8 mouse cellular contexts compared by ENCODE assay signal in genomic region chr6:30738464-30739006, GRCm38 (mm10). TPM values are rescaled to one million over a fixed set of nuclear protein-coding genes. Genes with fewer than 3 reads are reported as not detected.
A peak's percentile ranks its signal among the peaks of the same experiment; 100 is the strongest.
DNase-seq lines count a peak whose midpoint lies in the region; ATAC-seq and TF ChIP-seq lines count a peak whose summit lies in the region.

No protein-coding gene starts in this region.

- H3K27ac ChIP-seq in ES-E14 (ENCODE audit: insufficient read depth, low read depth, low read length, poor library complexity, severe bottlenecking) = no peak overlapping the region
- H3K27ac ChIP-seq in forebrain, embryonic 15.5 days (replicated peaks) = peak overlapping the region; percentile 92
- no peak overlapping the region for H3K27ac ChIP-seq in liver, embryonic 13.5 days

- H3K9me3 ChIP-seq in ES-E14 (ENCODE audit: control insufficient read depth, insufficient read depth, low read depth, low read length) = no peaks in the 10 kb centered on the region
- peaks cover 10% of the 10 kb centered on the region for H3K9me3 ChIP-seq in forebrain, embryonic 15.5 days
- H3K9me3 ChIP-seq in liver, embryonic 13.5 days (replicated peaks) = peaks cover 23% of the 10 kb centered on the region

- H3K36me3 ChIP-seq in ES-E14 (ENCODE audit: control insufficient read depth, insufficient read depth, low read length, poor library complexity, severe bottlenecking) = peaks cover 8% of the 10 kb centered on the region
- peaks cover 13% of the 10 kb centered on the region for H3K36me3 ChIP-seq in forebrain, embryonic 15.5 days
- H3K36me3 ChIP-seq in liver, embryonic 13.5 days = 0 out of 2 replicates have a peak, but pooled peaks cover 3% of the 10 kb centered on the region

- no peak for ATAC-seq in cerebellum, adult (ENCODE audit: insufficient number of reproducible peaks, low FRiP score, low TSS enrichment)
- no peak for ATAC-seq in forebrain, embryonic 15.5 days (replicated peaks)
- ATAC-seq in liver, embryonic 13.5 days (ENCODE audit: low read depth) = no peak
- ATAC-seq in activated CD4-positive, CD25-positive, alpha-beta regulatory T cell, adult 4 months = no peak

- peak overlapping the region; percentile 64 to 67 for H3K4me3 ChIP-seq in ES-E14 (ENCODE audit: insufficient read depth in 1 of 2, low read depth in 1 of 2, low read length in 2 of 2, poor library complexity in 1 of 2, severe bottlenecking in 1 of 2)
- H3K4me3 ChIP-seq in forebrain, embryonic 15.5 days = peak overlapping the region; percentile 61
- H3K4me3 ChIP-seq in liver, embryonic 13.5 days (replicated peaks) = peak overlapping the region; percentile 48

- in situ Hi-C loops in ES-E14 (cut with MboI; ENCODE audit: low sequenced_read_pairs in 2 of 2, unreplicated experiment in 2 of 2) = no loop called here

- H3K27me3 ChIP-seq in forebrain, embryonic 15.5 days = no peaks in the 10 kb centered on the region
- peaks cover 63% of the 10 kb centered on the region for H3K27me3 ChIP-seq in liver, embryonic 13.5 days

- H3K4me2 ChIP-seq in forebrain, embryonic 15.5 days (replicated peaks) = peak overlapping the region; percentile 66
- peak overlapping the region; percentile 54 for H3K4me2 ChIP-seq in liver, embryonic 13.5 days

- peak overlapping the region; percentile 45 for H3K9ac ChIP-seq in ES-E14 (ENCODE audit: insufficient read depth, low read depth, low read length, poor library complexity, severe bottlenecking)
- peak overlapping the region; percentile 80 for H3K9ac ChIP-seq in forebrain, embryonic 15.5 days (replicated peaks)
- peak overlapping the region; percentile 49; the same call in 1 of the 2 replicates for H3K9ac ChIP-seq in liver, embryonic 13.5 days

- H3K4me1 ChIP-seq in ES-E14 (ENCODE audit: control insufficient read depth in 2 of 2, insufficient read depth in 2 of 2, low read length in 2 of 2, poor library complexity in 1 of 2) = no peaks in the 10 kb centered on the region
- H3K4me1 ChIP-seq in forebrain, embryonic 15.5 days = peaks cover 27% of the 10 kb centered on the region
- no peaks in the 10 kb centered on the region; the same call in 1 of the 2 replicates for H3K4me1 ChIP-seq in liver, embryonic 13.5 days (replicated peaks)

- DNase-seq in cerebellum, adult 11-12 months = peak; percentile 26
- no peak for DNase-seq in ES-E14 (ENCODE audit: low read depth, low spot score)
- DNase-seq in liver, embryonic 13.5 days = no peak
- no peak for DNase-seq in spleen, postnatal 4 days (ENCODE audit: low spot score in 2 of 2)
- DNase-seq in gastrocnemius, adult 18-20 months (ENCODE audit: low spot score) = no peak

- 46% methylated on average over 20 of the region's 20 CpGs for WGBS in forebrain, embryonic 15.5 days
- 43% methylated on average over 20 of the region's 20 CpGs for WGBS in liver, embryonic 13.5 days (ENCODE audit: insufficient replicate concordance)

TF ChIP-seq in ES-E14, 5 proteins besides CTCF, POLR2A, EP300 and RAD21:
- TF ChIP-seq MAFK (IDR thresholded peaks at IDR 0.05; ENCODE audit: insufficient read depth, low read depth, low read length) = no peak
- no peak for TF ChIP-seq ZNF384 (IDR thresholded peaks at IDR 0.05; ENCODE audit: low read depth, low read length)
- TF ChIP-seq HCFC1 (IDR thresholded peaks at IDR 0.05; ENCODE audit: borderline replicate concordance, insufficient read depth, low read length) = no peak
- TF ChIP-seq CHD2 (IDR thresholded peaks at IDR 0.05; ENCODE audit: low read depth, low read length) = no peak
- no peak for TF ChIP-seq ZC3H11A (IDR thresholded peaks at IDR 0.05; ENCODE audit: borderline replicate concordance, low read depth, low read length)

RNA-seq across cellular contexts. Expression of gene Mest, which starts 15.2 kb away (rescaled TPM):
- 107 and 223 TPM in 2 replicates for total RNA-seq in ES-E14 (2012; rRNA removed)
- polyA plus RNA-seq in forebrain, embryonic 15.5 days (2015; fragmentation: Nextera tagmentation; extraction: Ambion mirVana) = 313 and 315 TPM in 2 replicates
- polyA plus RNA-seq in liver, embryonic 13.5 days (2015; fragmentation: Nextera tagmentation; extraction: Ambion mirVana) = 185 and 233 TPM in 2 replicates
- 1 to 10 TPM; 1.8 to 3.2 TPM for total RNA-seq in gastrocnemius, adult 18-20 months (2021)
- polyA plus RNA-seq in activated CD4-positive, CD25-positive, alpha-beta regulatory T cell, adult 4 months (2017; shearing (Covaris generic)) = under 1 TPM; 0.37 to 0.85 TPM

RNA-seq across cellular contexts. Expression of gene Cep41, which starts 45.0 kb away (rescaled TPM):
- total RNA-seq in ES-E14 (2012; rRNA removed) = 8.6 and 12.6 TPM in 2 replicates
- 14.9 and 17.3 TPM in 2 replicates for polyA plus RNA-seq in forebrain, embryonic 15.5 days (2015; fragmentation: Nextera tagmentation; extraction: Ambion mirVana)
- 5.2 and 7.3 TPM in 2 replicates for polyA plus RNA-seq in liver, embryonic 13.5 days (2015; fragmentation: Nextera tagmentation; extraction: Ambion mirVana)
- total RNA-seq in gastrocnemius, adult 18-20 months (2021) = under 1 TPM; 0.78 to 0.80 TPM
- polyA plus RNA-seq in activated CD4-positive, CD25-positive, alpha-beta regulatory T cell, adult 4 months (2017; shearing (Covaris generic)) = 1 to 10 TPM; 7.4 to 7.7 TPM

Comparison
In these comparisons a context has a peak if more than half of its experiments do, and no peak if none do; other contexts are left out.
1. RNA of gene Mest, which starts 15.2 kb away (polyA plus RNA-seq): 313 to 315 TPM in forebrain, embryonic 15.5 days and 185 to 233 TPM in liver, embryonic 13.5 days; 0.37 to 0.85 TPM in activated CD4-positive, CD25-positive, alpha-beta regulatory T cell, adult 4 months; every median in the first group is over 100 times any median in the second.
2. Peak in every context shown above with its lines, with median percentiles within 50 percentile points of each other: H3K4me3 ChIP-seq and H3K9ac ChIP-seq.